Mouse (Mus musculus) bone marrow macrophage, adult 2 months (primary cell): ENCODE results near the gene Tmem238l.

Experiments used
- CTCF ChIP-seq: IDR thresholded peaks from 2 replicates; pipeline ENCODE4 v1.5.1; 2012; ENCODE audit warnings: low read depth, mild to moderate bottlenecking, low read length, moderate library complexity
- POLR2A ChIP-seq: IDR thresholded peaks from 2 replicates; pipeline ENCODE4 v1.6.1; 2012; ENCODE audit warnings: mild to moderate bottlenecking, low read depth, low read length, borderline replicate concordance

GRCm38 (mm10) chr11:66920012-66920411, 36.4 kb upstream of the Tmem238l start:
- no peak for TF ChIP-seq CTCF
- TF ChIP-seq POLR2A = no peak
